Mouse (Mus musculus) heart, embryonic 11.5 days (tissue): ENCODE results near the gene Olfr1394. TPM values are rescaled to one million over a fixed set of nuclear protein-coding genes. Genes with fewer than 3 reads are reported as not detected.

Experiments used
- ATAC-seq: fragments of 200-750 bp; cut with Nextera tagmentation; replicated peaks from 2 replicates; pipeline ENCODE4 v1.8.0; 2017; ENCODE audit warnings: moderate library complexity; ENCODE audit not compliant: insufficient number of reproducible peaks, low FRiP score, low TSS enrichment
- H3K27ac ChIP-seq: fragments of 300-500 bp; sonication (generic); 2 replicates; pipeline ENCODE4 v1.5.1; 2014; ENCODE audit warnings: mild to moderate bottlenecking, low read depth, low read length
- H3K27me3 ChIP-seq: fragments of 300-500 bp; sonication (generic); 2 replicates; pipeline ENCODE4 v1.6.1; 2014; ENCODE audit warnings: mild to moderate bottlenecking, low read length, mixed read lengths; ENCODE audit not compliant: control insufficient read depth, insufficient read depth
- H3K36me3 ChIP-seq: fragments of 300-500 bp; sonication (generic); 2 replicates; pipeline ENCODE4 v1.6.1; 2014; ENCODE audit warnings: mild to moderate bottlenecking, low read length, moderate library complexity, mixed read lengths; ENCODE audit not compliant: control insufficient read depth, insufficient read depth
- H3K4me1 ChIP-seq: fragments of 300-500 bp; sonication (generic); 2 replicates; pipeline ENCODE4 v1.6.1; 2014; ENCODE audit warnings: low read length; ENCODE audit not compliant: control insufficient read depth, insufficient read depth
- H3K4me2 ChIP-seq: fragments of 300-500 bp; sonication (generic); 2 replicates; pipeline ENCODE4 v1.6.1; 2014; ENCODE audit warnings: mild to moderate bottlenecking, moderate library complexity
- H3K4me3 ChIP-seq: fragments of 300-500 bp; sonication (generic); 2 replicates; pipeline ENCODE4 v1.5.1; 2014; ENCODE audit warnings: low read depth, low read length
- H3K9ac ChIP-seq: fragments of 300-500 bp; sonication (generic); 2 replicates; pipeline ENCODE4 v1.6.1; 2014; ENCODE audit warnings: mild to moderate bottlenecking, low read depth, low read length, moderate library complexity
- H3K9me3 ChIP-seq: fragments of 300-500 bp; sonication (generic); replicated peaks from 2 replicates; pipeline ENCODE4 v1.6.1; 2016; ENCODE audit warnings: low read length; ENCODE audit not compliant: control insufficient read depth
- WGBS: fragments of 180-500 bp; shearing (Covaris S2); extraction: QIAGEN DNeasy Blood & Tissue Kit; methylation state at CpG from one replicate; pipeline ENCODE4 v1.1.7; 2014; ENCODE audit not compliant: insufficient replicate concordance; 5-methylcytosine and 5-hydroxymethylcytosine counted together
- polyA plus RNA-seq: library from polyadenylated mRNA; unstranded; fragments of >200 nt; fragmentation: Nextera tagmentation; extraction: Ambion mirVana; gene quantifications from 2 replicates; pipeline ENCODE4 v1.2.1, GENCODE M21; 2014

Olfr1394 gene
- polyA plus RNA-seq, 1 experiment from 2014 or later: not detected

- no peak overlapping the region for H3K4me2 ChIP-seq
- H3K36me3 ChIP-seq: no peaks in the 10 kb centered on the region
Observed at GRCm38 (mm10) chr11:49201142-49201541, 47.0 kb downstream of the Olfr1394 start.

GRCm38 (mm10) chr11:49202071-49202470 is 47.9 kb downstream of the Olfr1394 start:
- H3K4me1 ChIP-seq: peaks cover 12% of the 10 kb centered on the region
- ATAC-seq: no peak
- 56% methylated on average over 2 of the region's 2 CpGs for WGBS

More at GRCm38 (mm10) chr11:49201142-49201541, 47.0 kb downstream of the Olfr1394 start:
- H3K27me3 ChIP-seq: no peaks in the 10 kb centered on the region
- H3K4me1 ChIP-seq: peaks cover 9% of the 10 kb centered on the region
- no peak overlapping the region for H3K9ac ChIP-seq
- H3K27ac ChIP-seq: no peak overlapping the region
- no peaks in the 10 kb centered on the region for H3K9me3 ChIP-seq
- ATAC-seq: no peak
- H3K4me3 ChIP-seq: no peak overlapping the region

GRCm38 (mm10) chr11:49202523-49203061 is 48.4 kb downstream of the Olfr1394 start:
- peak overlapping the region; percentile 80 for H3K4me2 ChIP-seq
- peak overlapping the region; percentile 99 for H3K9ac ChIP-seq
- H3K27me3 ChIP-seq: no peaks in the 10 kb centered on the region
- 4% methylated on average over 10 of the region's 10 CpGs for WGBS
- ATAC-seq: 0 out of 2 replicates have a peak, but pooled peaks have one; percentile 20
- no peaks in the 10 kb centered on the region for H3K9me3 ChIP-seq
- peak overlapping the region; percentile 94 for H3K4me3 ChIP-seq
- H3K4me1 ChIP-seq: peaks cover 12% of the 10 kb centered on the region
- peak overlapping the region; percentile 100 for H3K27ac ChIP-seq
- H3K36me3 ChIP-seq: peaks cover 2% of the 10 kb centered on the region; the same call in 1 of the 2 replicates

More at GRCm38 (mm10) chr11:49202071-49202470, 47.9 kb downstream of the Olfr1394 start:
- peak overlapping the region; percentile 100 for H3K27ac ChIP-seq
- peak overlapping the region; percentile 99 for H3K9ac ChIP-seq
- H3K27me3 ChIP-seq: no peaks in the 10 kb centered on the region
- peaks cover 2% of the 10 kb centered on the region; the same call in 1 of the 2 replicates for H3K36me3 ChIP-seq
- peak overlapping the region; percentile 80 for H3K4me2 ChIP-seq
- H3K9me3 ChIP-seq: no peaks in the 10 kb centered on the region
- H3K4me3 ChIP-seq: peak overlapping the region; percentile 94

DNA sequence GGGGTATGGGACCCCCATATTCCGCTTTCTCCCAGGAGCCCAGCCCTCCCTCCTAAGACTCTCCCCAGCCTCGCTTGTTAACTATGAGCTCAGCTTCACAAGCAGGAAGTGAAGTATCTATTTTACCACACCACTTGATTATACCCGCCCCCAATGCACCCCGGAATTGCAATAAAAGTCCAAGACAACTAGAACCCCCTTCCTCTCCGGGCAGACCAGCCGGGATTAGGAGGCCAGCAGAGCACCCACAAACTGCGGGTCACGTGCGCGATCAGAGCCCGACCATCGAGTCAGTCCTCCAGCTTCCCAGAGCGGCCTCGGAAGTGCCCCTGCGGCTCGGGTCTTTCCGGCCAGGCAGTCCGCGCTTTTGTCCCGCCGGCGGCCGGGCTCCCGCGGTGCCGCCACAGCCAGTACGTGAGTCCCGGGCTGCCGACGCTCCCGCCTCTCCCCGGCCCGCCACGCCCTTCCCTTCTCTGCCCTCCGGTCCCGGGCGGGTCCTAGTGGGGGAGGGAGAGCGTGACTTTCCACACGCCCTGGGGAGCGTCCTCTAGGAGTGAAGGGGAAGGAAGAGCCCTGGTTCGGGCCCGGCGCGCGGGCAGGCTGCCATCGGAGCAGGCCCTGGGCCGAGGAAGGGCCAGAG is 49.1 kb downstream of the Olfr1394 start, which contains the start of gene Zfp62:
Gene Zfp62, plus strand, starts transcription at position 164 of the 640 bp plus-strand sequence.
- Histone ChIP-seq H3K27me3 (no peaks in the 10 kb centered on the region), H3K4me3 (peak within 1 kb of the TSS; percentile 94), H3K4me1 (peaks cover 12% of the 10 kb centered on the region), H3K9me3 (no peaks in the 10 kb centered on the region), H3K36me3 (peaks cover 2% of the 10 kb centered on the region; the same call in 1 of the 2 replicates), H3K27ac (peak within 1 kb of the TSS; percentile 100), H3K4me2 (peak within 1 kb of the TSS; percentile 80), H3K9ac (peak within 1 kb of the TSS; percentile 99)
- ATAC-seq: peak; percentile 90
- under 1% methylated on average over 47 of the region's 47 CpGs for WGBS

DNA sequence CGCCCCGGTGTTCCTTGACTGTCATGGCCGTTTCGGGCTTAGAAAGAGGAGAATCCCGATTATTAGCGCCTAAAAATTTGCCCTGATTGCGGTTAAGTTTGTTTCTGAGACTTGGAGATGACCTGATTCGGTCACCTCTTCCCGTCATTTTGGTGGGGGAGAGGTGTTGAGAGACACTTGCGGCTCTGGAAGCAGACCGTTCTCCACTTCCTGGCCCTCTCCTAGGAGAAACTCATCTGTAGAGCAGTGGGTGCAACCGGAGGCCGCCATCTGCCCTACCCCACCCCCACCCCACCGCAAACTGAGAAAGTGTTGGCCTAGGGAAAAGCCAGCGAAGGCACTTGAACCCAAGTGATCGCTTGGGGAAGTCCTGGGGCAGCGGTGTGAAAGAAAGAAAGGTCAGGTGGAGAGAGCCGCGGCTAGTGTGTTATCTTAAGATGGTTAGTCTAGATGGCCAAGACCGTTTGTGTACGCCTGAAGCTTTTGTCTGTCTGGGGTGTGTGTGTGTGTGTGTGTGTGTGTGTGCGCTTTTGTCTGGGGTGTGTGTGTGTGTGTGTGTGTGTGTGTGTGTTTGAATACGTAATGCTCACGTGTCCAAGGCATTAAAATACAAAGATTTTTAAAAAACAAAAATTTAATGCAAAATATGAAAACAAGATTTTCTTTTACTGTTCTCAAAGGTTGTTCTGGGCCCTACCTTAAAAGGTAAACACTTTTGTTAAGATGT is 49.8 kb downstream of the Olfr1394 start:
- Histone ChIP-seq H3K4me2 (peak overlapping the region; percentile 80), H3K36me3 (peaks cover 2% of the 10 kb centered on the region; the same call in 1 of the 2 replicates), H3K27ac (peak overlapping the region; percentile 100), H3K27me3 (no peaks in the 10 kb centered on the region), H3K4me3 (peak overlapping the region; percentile 94), H3K9ac (peak overlapping the region; percentile 99), H3K4me1 (peaks cover 12% of the 10 kb centered on the region), H3K9me3 (no peaks in the 10 kb centered on the region)
- ATAC-seq: peak; percentile 76
- WGBS: 1% methylated on average over 24 of the region's 24 CpGs

- no peaks in the 10 kb centered on the region for H3K27me3 ChIP-seq
- no peaks in the 10 kb centered on the region for H3K9me3 ChIP-seq
- peaks cover 2% of the 10 kb centered on the region; the same call in 1 of the 2 replicates for H3K36me3 ChIP-seq
- ATAC-seq: no peak
- H3K9ac ChIP-seq: no peak overlapping the region
- peak overlapping the region; percentile 94; the same call in 1 of the 2 replicates for H3K4me3 ChIP-seq
- H3K27ac ChIP-seq: no peak overlapping the region
- 79% methylated on average over 6 of the region's 6 CpGs for WGBS
- H3K4me2 ChIP-seq: peak overlapping the region; percentile 80
- H3K4me1 ChIP-seq: peaks cover 12% of the 10 kb centered on the region
Observed at GRCm38 (mm10) chr11:49205080-49205590, 51.0 kb downstream of the Olfr1394 start.

GRCm38 (mm10) chr11:49207495-49207894 is 53.3 kb downstream of the Olfr1394 start:
- Histone ChIP-seq H3K9me3 (no peaks in the 10 kb centered on the region), H3K4me3 (no peak overlapping the region), H3K36me3 (peaks cover 2% of the 10 kb centered on the region; the same call in 1 of the 2 replicates), H3K27me3 (no peaks in the 10 kb centered on the region), H3K4me2 (no peak overlapping the region), H3K4me1 (peaks cover 7% of the 10 kb centered on the region; the same call in 1 of the 2 replicates), H3K27ac (no peak overlapping the region), H3K9ac (no peak overlapping the region)
- ATAC-seq: no peak
- WGBS: 97% methylated on average over 1 of the region's 1 CpGs
